ENCODE assay signal across 13 mouse cellular contexts in the genomic region with DNA sequence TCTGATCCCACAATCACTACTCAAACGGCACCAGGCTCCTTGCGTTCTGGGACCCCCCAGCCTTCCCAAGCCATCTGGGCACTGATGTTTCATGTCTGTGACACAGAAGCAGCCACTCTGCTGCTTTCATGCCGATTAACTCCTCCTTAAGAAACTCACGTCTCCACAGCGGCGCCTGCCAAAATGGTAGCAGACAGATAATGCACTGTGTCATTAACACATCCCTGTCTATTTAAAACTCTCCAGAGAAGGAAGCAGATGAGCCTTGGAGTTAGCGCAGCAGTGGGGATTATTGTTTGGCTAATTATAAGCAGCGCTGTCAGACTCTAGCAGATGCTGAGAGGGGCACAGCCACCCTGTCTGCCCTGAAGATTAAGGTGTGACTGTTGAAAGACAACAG.
A peak's percentile ranks its signal among the peaks of the same experiment; 100 is the strongest.
DNase-seq lines count a peak whose midpoint lies in the region; ATAC-seq and TF ChIP-seq lines count a peak whose summit lies in the region.
"Had no signal": no experiment of that assay in that cellular context is flagged by ENCODE, and none has a peak within 500 bp of the region (broad histone marks: within the 10 kb centered on the region; RNA-seq: fewer than 3 reads in every experiment).

No protein-coding gene starts in this region.

- H3K4me1 ChIP-seq in embryonic facial prominence, embryonic 14.5 days (ENCODE audit: control insufficient read depth, insufficient read depth, low read length), result no peaks in the 10 kb centered on the region
- H3K4me1 ChIP-seq in embryonic facial prominence, embryonic 10.5 days, result no peaks in the 10 kb centered on the region
- H3K4me1 ChIP-seq in intestine, postnatal 0 days (replicated peaks; ENCODE audit: control insufficient read depth, insufficient read depth, low read length), result no peaks in the 10 kb centered on the region
- H3K4me1 ChIP-seq: embryonic facial prominence, embryonic 13.5 days had no signal

- 72% methylated on average over 8 of the region's 8 CpGs for WGBS in embryonic facial prominence, embryonic 14.5 days
- WGBS in embryonic facial prominence, embryonic 10.5 days, result 78% methylated on average over 8 of the region's 8 CpGs
- 77% methylated on average over 8 of the region's 8 CpGs for WGBS in intestine, postnatal 0 days

- DNase-seq in embryonic facial prominence, embryonic 14.5 days (ENCODE audit: low spot score), result peak; percentile 14
- DNase-seq in embryonic facial prominence, embryonic 10.5 days (ENCODE audit: low spot score), result no peak
- peak; percentile 26 to 52 for DNase-seq in frontal cortex, postnatal 14 days (ENCODE audit: low spot score in 2 of 2)
- DNase-seq in left cerebral cortex, postnatal 14 days (ENCODE audit: low spot score in 2 of 2), result peak; percentile 58 to 62
- DNase-seq in retina, postnatal 1 day, result peak; percentile 43
- no peak for DNase-seq in thymus, postnatal 36 days
- no peak for DNase-seq in ovary, postnatal 14 days (ENCODE audit: low spot score)
- DNase-seq: adrenal gland, postnatal 10 days; cerebellum, adult 9-10 months; lung, adult 18-20 months had no signal

- no peaks in the 10 kb centered on the region for H3K9me3 ChIP-seq in embryonic facial prominence, embryonic 14.5 days (ENCODE audit: control insufficient read depth, low read length)
- no peaks in the 10 kb centered on the region for H3K9me3 ChIP-seq in embryonic facial prominence, embryonic 10.5 days
- H3K9me3 ChIP-seq in intestine, postnatal 0 days (ENCODE audit: control insufficient read depth), result no peaks in the 10 kb centered on the region
- H3K9me3 ChIP-seq: embryonic facial prominence, embryonic 13.5 days had no signal

- intact Hi-C loops in left cerebral cortex, postnatal 14 days (cut with DNase I), result no loop called here

- no peak overlapping the region for H3K4me2 ChIP-seq in embryonic facial prominence, embryonic 14.5 days (ENCODE audit: low read depth, low read length)
- no peak overlapping the region for H3K4me2 ChIP-seq in intestine, postnatal 0 days (replicated peaks; ENCODE audit: low read depth)
- H3K4me2 ChIP-seq: embryonic facial prominence, embryonic 13.5 days had no signal

- no peaks in the 10 kb centered on the region for H3K27me3 ChIP-seq in embryonic facial prominence, embryonic 14.5 days (replicated peaks; ENCODE audit: control insufficient read depth, insufficient read depth, low read length)
- no peaks in the 10 kb centered on the region for H3K27me3 ChIP-seq in embryonic facial prominence, embryonic 10.5 days (replicated peaks; ENCODE audit: low read depth, poor library complexity, severe bottlenecking)
- no peaks in the 10 kb centered on the region for H3K27me3 ChIP-seq in intestine, postnatal 0 days (replicated peaks; ENCODE audit: control insufficient read depth, insufficient read depth, low read length)
- H3K27me3 ChIP-seq: embryonic facial prominence, embryonic 13.5 days had no signal

- no peak for TF ChIP-seq CTCF in intestine, postnatal 0 days (IDR thresholded peaks at IDR 0.05; ENCODE audit: low read depth)

- no peaks in the 10 kb centered on the region for H3K36me3 ChIP-seq in embryonic facial prominence, embryonic 14.5 days (ENCODE audit: control insufficient read depth, insufficient read depth, low read length)
- no peaks in the 10 kb centered on the region for H3K36me3 ChIP-seq in embryonic facial prominence, embryonic 10.5 days (replicated peaks)
- no peaks in the 10 kb centered on the region for H3K36me3 ChIP-seq in intestine, postnatal 0 days (ENCODE audit: control insufficient read depth, insufficient read depth)
- H3K36me3 ChIP-seq: embryonic facial prominence, embryonic 13.5 days; G1E had no signal

- H3K27ac ChIP-seq in embryonic facial prominence, embryonic 14.5 days (replicated peaks; ENCODE audit: low read depth, low read length), result no peak overlapping the region
- no peak overlapping the region for H3K27ac ChIP-seq in embryonic facial prominence, embryonic 10.5 days (replicated peaks)
- H3K27ac ChIP-seq in intestine, postnatal 0 days (ENCODE audit: low read depth, low read length), result no peak overlapping the region
- H3K27ac ChIP-seq: embryonic facial prominence, embryonic 13.5 days had no signal

- no peak for ATAC-seq in embryonic facial prominence, embryonic 14.5 days (ENCODE audit: low read depth)
- no peak for ATAC-seq in intestine, postnatal 0 days

- no peak overlapping the region for H3K4me3 ChIP-seq in embryonic facial prominence, embryonic 14.5 days (ENCODE audit: low read depth, low read length)
- H3K4me3 ChIP-seq in embryonic facial prominence, embryonic 10.5 days, result no peak overlapping the region
- no peak overlapping the region for H3K4me3 ChIP-seq in intestine, postnatal 0 days (ENCODE audit: low read depth, low read length)
- H3K4me3 ChIP-seq: embryonic facial prominence, embryonic 13.5 days had no signal

- H3K9ac ChIP-seq in embryonic facial prominence, embryonic 14.5 days (ENCODE audit: low read depth, low read length), result no peak overlapping the region
- no peak overlapping the region for H3K9ac ChIP-seq in intestine, postnatal 0 days (ENCODE audit: low read depth, low read length)
- H3K9ac ChIP-seq: embryonic facial prominence, embryonic 13.5 days had no signal

Comparison
In these comparisons a context has a peak if more than half of its experiments do, and no peak if none do; other contexts are left out.
1. DNase-seq: peak in embryonic facial prominence, embryonic 14.5 days (single experiment), frontal cortex, postnatal 14 days (2 of 2), left cerebral cortex, postnatal 14 days (2 of 2) and retina, postnatal 1 day (single experiment); none in embryonic facial prominence, embryonic 10.5 days (single experiment), thymus, postnatal 36 days (0 of 2) and ovary, postnatal 14 days (single experiment).